Mouse (Mus musculus): ENCODE measurements around the gene Nudt16l1. TPM values are rescaled to one million over a fixed set of nuclear protein-coding genes. Genes with fewer than 3 reads are reported as not detected.

The Nudt16l1 gene
- polyA plus RNA-seq, 1 experiment = 70.3 TPM

DNA sequence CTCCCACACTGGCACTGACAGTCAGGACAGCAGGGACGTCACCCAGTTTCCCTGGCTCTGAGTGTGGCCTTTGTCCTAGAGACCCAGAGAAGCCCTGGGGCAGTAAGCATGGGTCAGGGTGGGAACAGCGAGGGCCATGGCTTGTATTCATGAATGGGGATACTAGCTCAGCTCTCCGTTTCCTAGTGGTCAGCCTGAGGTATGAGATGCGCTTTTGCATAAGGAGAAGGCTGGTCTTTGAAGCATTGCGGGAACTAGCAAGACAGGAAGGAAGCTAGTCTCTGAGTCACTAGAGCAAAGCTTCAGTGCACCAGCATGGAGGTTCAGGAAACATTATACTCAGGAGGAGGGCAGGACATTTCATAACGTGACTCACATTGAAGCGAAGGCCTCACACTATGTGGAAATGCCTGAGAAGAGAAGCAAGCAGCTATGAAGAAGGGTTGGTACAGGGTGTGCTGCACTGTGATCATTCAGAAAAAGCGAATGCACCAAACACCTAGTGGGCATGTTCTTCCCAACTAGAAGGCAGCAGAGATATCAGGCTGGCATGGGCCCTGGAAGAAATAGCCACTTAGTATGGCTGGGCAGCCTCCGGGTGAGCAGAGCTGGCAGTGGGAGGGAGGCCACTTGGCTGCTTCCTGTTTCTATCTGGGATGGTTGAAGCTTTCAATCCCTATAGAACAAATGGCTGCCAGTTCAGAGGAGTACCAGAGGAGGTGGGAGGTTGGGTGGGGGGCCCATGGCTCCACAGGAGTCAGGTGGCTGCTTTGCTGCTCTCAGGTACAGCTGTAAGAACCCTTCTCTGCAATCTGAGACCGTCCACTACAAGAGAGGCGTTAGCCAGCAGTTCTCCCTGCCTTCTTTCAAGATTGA, 25.4 kb upstream of the Nudt16l1 start:
- H3K36me3 ChIP-seq (ENCODE audit: control insufficient read depth, insufficient read depth, low read length) = peaks cover 16% of the 10 kb centered on the region
- H3K27me3 ChIP-seq (ENCODE audit: control insufficient read depth, insufficient read depth, low read length) = no peaks in the 10 kb centered on the region
- peak; percentile 28 to 41 for DNase-seq (ENCODE audit: low read depth in 1 of 2, low spot score in 2 of 2)
- H3K4me3 ChIP-seq (ENCODE audit: extremely low read depth, insufficient read depth, insufficient read length) = no peak overlapping the region
- H3K27ac ChIP-seq (ENCODE audit: insufficient read depth, low read length) = peak overlapping the region; percentile 87
- TF ChIP-seq POLR2A (IDR thresholded peaks at IDR 0.05; ENCODE audit: low read depth, low read length) (no peak), CTCF (IDR thresholded peaks at IDR 0.05; ENCODE audit: extremely low read depth, insufficient read depth, insufficient read length, insufficient replicate concordance) (no peak)
- peaks cover 16% of the 10 kb centered on the region for H3K4me1 ChIP-seq (ENCODE audit: control insufficient read depth, insufficient read depth, insufficient read length)
- 34% methylated on average over 11 of the region's 11 CpGs for WGBS

DNA sequence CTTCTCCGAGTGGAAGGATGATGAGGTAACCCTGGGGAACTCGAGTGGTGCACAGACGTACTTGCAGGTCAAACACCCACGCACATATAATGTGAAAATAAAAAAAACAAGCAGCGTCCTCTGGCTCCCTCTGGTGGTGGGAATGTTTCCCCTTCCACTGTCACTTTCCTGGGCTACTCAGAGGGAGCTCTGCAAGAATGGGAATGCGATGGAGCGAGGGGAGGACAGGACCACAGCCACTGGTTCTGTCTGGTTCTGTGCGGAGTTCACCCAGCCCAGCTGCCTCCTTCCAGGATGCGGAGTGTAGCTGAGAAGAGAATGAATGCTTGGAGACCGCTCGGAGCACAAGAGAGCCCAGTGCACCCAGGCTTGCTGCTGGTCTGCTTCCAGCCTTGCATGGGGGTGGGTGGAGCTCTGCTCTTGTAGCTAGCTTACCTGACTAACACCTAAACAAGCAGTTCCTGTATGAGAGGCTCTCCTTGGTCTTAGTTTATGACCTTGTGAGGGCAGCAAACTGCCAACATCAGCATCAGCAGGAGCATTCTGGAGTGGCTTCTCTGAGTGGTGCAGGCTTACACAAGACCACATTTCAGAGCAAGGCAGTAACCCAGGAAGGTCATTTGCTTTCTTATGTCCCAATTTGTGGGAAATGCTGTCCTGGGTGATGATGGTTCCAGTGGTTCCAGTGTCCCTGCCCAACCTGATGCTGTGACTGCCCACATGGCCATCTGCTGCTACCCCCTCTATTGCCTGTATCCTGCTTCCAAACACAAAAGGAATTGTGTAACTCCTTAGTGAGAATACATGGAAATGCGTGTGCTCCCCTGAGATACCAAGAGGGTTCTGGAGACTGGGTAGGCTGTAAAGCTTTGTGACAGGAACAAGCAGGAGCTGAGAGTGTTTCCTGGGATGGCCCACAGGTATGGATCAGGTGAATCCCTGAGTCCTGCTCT, 24.5 kb upstream of the Nudt16l1 start:
- no peaks in the 10 kb centered on the region for H3K27me3 ChIP-seq (ENCODE audit: control insufficient read depth, insufficient read depth, low read length)
- H3K4me3 ChIP-seq (ENCODE audit: extremely low read depth, insufficient read depth, insufficient read length) = no peak overlapping the region
- H3K4me1 ChIP-seq (ENCODE audit: control insufficient read depth, insufficient read depth, insufficient read length) = peaks cover 13% of the 10 kb centered on the region
- WGBS = 44% methylated on average over 12 of the region's 12 CpGs
- peak overlapping the region; percentile 87 for H3K27ac ChIP-seq (ENCODE audit: insufficient read depth, low read length)
- peaks cover 16% of the 10 kb centered on the region for H3K36me3 ChIP-seq (ENCODE audit: control insufficient read depth, insufficient read depth, low read length)
- peak; percentile 69 to 76 for DNase-seq (ENCODE audit: low read depth in 1 of 2, low spot score in 2 of 2)
- TF ChIP-seq CTCF (IDR thresholded peaks at IDR 0.05; ENCODE audit: extremely low read depth, insufficient read depth, insufficient read length, insufficient replicate concordance) = peak; percentile 69; the same call in 1 of the 2 replicates
- no peak for TF ChIP-seq POLR2A (IDR thresholded peaks at IDR 0.05; ENCODE audit: low read depth, low read length)

DNA sequence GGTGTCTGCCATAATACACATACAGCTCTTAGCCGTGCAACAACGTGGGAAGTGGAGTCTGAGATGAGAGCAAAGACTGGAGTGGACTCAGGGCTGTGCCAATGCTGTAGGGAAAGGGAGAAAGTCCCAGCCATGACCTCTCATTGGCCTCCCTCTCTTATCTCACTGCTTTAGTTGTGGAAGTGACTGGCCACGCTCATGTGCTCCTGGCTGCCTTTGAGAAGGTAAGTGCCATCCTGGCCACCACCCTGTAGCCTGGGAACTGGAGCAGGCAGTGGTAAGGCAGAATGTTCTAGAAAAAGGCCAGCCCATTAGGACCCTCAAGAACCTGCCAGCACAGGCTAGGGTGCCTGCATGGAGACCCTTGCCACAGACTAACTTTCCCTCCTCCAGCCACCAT, 22.6 kb upstream of the Nudt16l1 start:
- no peaks in the 10 kb centered on the region for H3K27me3 ChIP-seq (ENCODE audit: control insufficient read depth, insufficient read depth, low read length)
- no peak for DNase-seq (ENCODE audit: low read depth in 1 of 2, low spot score in 2 of 2)
- 79% methylated on average over 3 of the region's 3 CpGs for WGBS
- H3K4me3 ChIP-seq (ENCODE audit: extremely low read depth, insufficient read depth, insufficient read length) = no peak overlapping the region
- TF ChIP-seq CTCF (IDR thresholded peaks at IDR 0.05; ENCODE audit: extremely low read depth, insufficient read depth, insufficient read length, insufficient replicate concordance) (no peak), POLR2A (IDR thresholded peaks at IDR 0.05; ENCODE audit: low read depth, low read length) (no peak)
- H3K36me3 ChIP-seq (ENCODE audit: control insufficient read depth, insufficient read depth, low read length) = peaks cover 9% of the 10 kb centered on the region
- H3K4me1 ChIP-seq (ENCODE audit: control insufficient read depth, insufficient read depth, insufficient read length) = peaks cover 13% of the 10 kb centered on the region
- no peak overlapping the region for H3K27ac ChIP-seq (ENCODE audit: insufficient read depth, low read length)

DNA sequence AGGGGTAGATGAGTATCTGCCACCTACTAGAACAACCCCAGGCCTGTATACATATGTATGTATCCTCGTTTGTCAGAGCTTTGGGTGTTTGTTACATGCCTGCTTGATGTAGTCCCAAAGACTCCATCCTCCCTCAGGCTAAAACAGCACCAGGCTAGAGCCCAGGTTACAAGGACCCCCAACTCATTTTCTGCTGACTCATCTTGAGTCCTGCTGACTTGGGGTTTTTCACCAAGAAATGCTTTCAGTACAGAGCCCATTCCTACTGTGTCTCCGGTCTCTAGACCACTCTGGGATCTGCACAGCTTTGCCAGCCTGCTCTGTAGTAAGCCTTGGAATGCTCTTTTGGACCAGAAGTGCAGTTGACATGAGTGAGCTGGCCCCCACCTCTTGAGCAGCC, 22.0 kb upstream of the Nudt16l1 start:
- 87% methylated on average over 2 of the region's 2 CpGs for WGBS
- DNase-seq (ENCODE audit: low read depth in 1 of 2, low spot score in 2 of 2) = no peak
- H3K4me3 ChIP-seq (ENCODE audit: extremely low read depth, insufficient read depth, insufficient read length) = no peak overlapping the region
- peaks cover 4% of the 10 kb centered on the region for H3K36me3 ChIP-seq (ENCODE audit: control insufficient read depth, insufficient read depth, low read length)
- no peak overlapping the region for H3K27ac ChIP-seq (ENCODE audit: insufficient read depth, low read length)
- no peaks in the 10 kb centered on the region for H3K27me3 ChIP-seq (ENCODE audit: control insufficient read depth, insufficient read depth, low read length)
- peaks cover 13% of the 10 kb centered on the region for H3K4me1 ChIP-seq (ENCODE audit: control insufficient read depth, insufficient read depth, insufficient read length)
- TF ChIP-seq CTCF (IDR thresholded peaks at IDR 0.05; ENCODE audit: extremely low read depth, insufficient read depth, insufficient read length, insufficient replicate concordance) (no peak), POLR2A (IDR thresholded peaks at IDR 0.05; ENCODE audit: low read depth, low read length) (no peak)

GRCm38 (mm10) chr16:4920556-4920955, 18.0 kb upstream of the Nudt16l1 start:
- H3K4me3 ChIP-seq (ENCODE audit: extremely low read depth, insufficient read depth, insufficient read length) = no peak overlapping the region
- H3K27me3 ChIP-seq (ENCODE audit: control insufficient read depth, insufficient read depth, low read length) = no peaks in the 10 kb centered on the region
- H3K27ac ChIP-seq (ENCODE audit: insufficient read depth, low read length) = peak overlapping the region; percentile 16; the same call in 1 of the 2 replicates
- H3K4me1 ChIP-seq (ENCODE audit: control insufficient read depth, insufficient read depth, insufficient read length) = no peaks in the 10 kb centered on the region
- TF ChIP-seq POLR2A (IDR thresholded peaks at IDR 0.05; ENCODE audit: low read depth, low read length) (no peak), CTCF (IDR thresholded peaks at IDR 0.05; ENCODE audit: extremely low read depth, insufficient read depth, insufficient read length, insufficient replicate concordance) (no peak)
- DNase-seq (ENCODE audit: low read depth in 1 of 2, low spot score in 2 of 2) = no peak
- H3K36me3 ChIP-seq (ENCODE audit: control insufficient read depth, insufficient read depth, low read length) = peaks cover 26% of the 10 kb centered on the region
- 45% methylated on average over 4 of the region's 4 CpGs for WGBS

DNA sequence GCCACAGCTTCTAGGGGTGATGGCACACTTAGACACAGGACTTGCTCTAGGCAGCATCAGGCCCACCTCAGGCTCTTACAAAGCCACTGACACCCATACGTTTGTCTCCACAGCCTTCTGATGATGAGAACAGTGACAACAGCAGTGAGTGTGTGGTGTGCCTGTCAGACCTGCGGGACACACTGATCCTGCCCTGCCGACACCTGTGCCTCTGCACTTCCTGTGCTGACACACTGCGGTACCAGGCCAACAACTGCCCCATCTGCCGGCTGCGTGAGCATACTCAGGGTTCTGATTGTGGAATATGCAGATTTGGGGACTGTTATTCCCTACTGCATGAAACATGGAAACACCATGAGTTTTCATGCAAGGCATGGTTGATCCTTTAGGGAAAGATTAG, 16.1 kb upstream of the Nudt16l1 start:
- Histone ChIP-seq H3K36me3 (ENCODE audit: control insufficient read depth, insufficient read depth, low read length) (peaks cover 38% of the 10 kb centered on the region), H3K4me3 (ENCODE audit: extremely low read depth, insufficient read depth, insufficient read length) (no peak overlapping the region), H3K27me3 (ENCODE audit: control insufficient read depth, insufficient read depth, low read length) (no peaks in the 10 kb centered on the region), H3K4me1 (ENCODE audit: control insufficient read depth, insufficient read depth, insufficient read length) (no peaks in the 10 kb centered on the region), H3K27ac (ENCODE audit: insufficient read depth, low read length) (no peak overlapping the region)
- DNase-seq (ENCODE audit: low read depth in 1 of 2, low spot score in 2 of 2) = no peak
- WGBS = 67% methylated on average over 6 of the region's 6 CpGs
- TF ChIP-seq POLR2A (IDR thresholded peaks at IDR 0.05; ENCODE audit: low read depth, low read length) (no peak), CTCF (IDR thresholded peaks at IDR 0.05; ENCODE audit: extremely low read depth, insufficient read depth, insufficient read length, insufficient replicate concordance) (no peak)

Measured in spleen, adult 2 months (tissue).